Mouse (Mus musculus) adrenal gland, adult 2 months (tissue): ENCODE measurements at regions not wholly inside any gene's neighbourhood (a gene's known extent, or its start where the extent isn't known, plus 50 kb on each side); places are given as distances from the start of the nearest gene placed in this dataset.

Experiments
- DNase-seq: peaks from one replicate; pipeline ENCODE4 v3.0.0; 2021

GRCm38 (mm10) chr1:109327456-109327855 is 654.8 kb upstream of the Cdh7 start:
- no peak for DNase-seq

- no peak for DNase-seq
Measured at GRCm38 (mm10) chr1:109328086-109328485, 654.1 kb upstream of the Cdh7 start.

GRCm38 (mm10) chr1:109340274-109340673 is 642.0 kb upstream of the Cdh7 start:
- no peak for DNase-seq

DNA sequence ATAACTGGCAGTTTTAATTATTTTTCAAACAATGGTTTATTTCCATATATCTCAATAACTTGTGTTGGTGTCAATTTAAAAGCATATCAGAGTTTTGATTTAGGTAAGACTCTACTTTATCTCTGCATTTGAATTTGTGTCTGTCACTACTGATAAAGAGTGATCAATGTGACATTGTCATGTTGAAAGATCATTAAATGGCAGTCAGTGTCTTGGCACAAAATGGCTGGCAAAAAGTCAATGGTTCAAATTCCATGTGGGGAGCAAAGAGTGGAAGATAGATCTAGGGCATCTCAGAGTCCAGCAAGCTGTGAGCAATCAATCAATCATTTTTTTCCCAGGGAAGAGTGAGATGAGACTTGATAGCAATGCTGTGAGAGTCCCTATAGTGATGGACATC is 612.9 kb upstream of the Cdh7 start:
- peak; percentile 1 for DNase-seq
